Mouse (Mus musculus) left cerebral cortex, postnatal 4 days (tissue): Measurements from ENCODE around the gene Magoh. TPM values are rescaled to one million over a fixed set of nuclear protein-coding genes. Genes with fewer than 3 reads are reported as not detected.

Experiments used
- total RNA-seq, 2 experiments: library from RNA; stranded (reverse); gene quantifications; 2 replicates each; pipeline ENCODE4 v1.2.3; 2021

The Magoh gene
- total RNA-seq, 2 experiments from 2014 or later: 64.4 to 68.6 TPM

Other genes starting within 250 kb of the Magoh start
- 1 to 10 TPM; 3.4 to 3.6 TPM for gene Dmrtb1, start 195.5 kb upstream of the Magoh start, total RNA-seq
- gene Lrp8, start 77.5 kb upstream of the Magoh start, total RNA-seq: 100 to 1,000 TPM; 207 to 215 TPM
- 10 to 100 TPM; 53.0 to 57.5 TPM for gene 0610037L13Rik, start 10.1 kb downstream of the Magoh start, total RNA-seq
- 1 to 10 TPM; 4.8 to 5.9 TPM for gene Cpt2, start 43.9 kb downstream of the Magoh start, total RNA-seq
- not detected for gene Slc1a7, start 88.6 kb downstream of the Magoh start, total RNA-seq
- gene Podn, start 216.7 kb downstream of the Magoh start, total RNA-seq: 1 to 10 TPM; 5.7 to 9.5 TPM